Mouse (Mus musculus) kidney, postnatal 14 days (tissue): ENCODE results near the gene Ppfia4.
A peak's percentile ranks its signal among the peaks of the same experiment; 100 is the strongest.

Experiments
- DNase-seq: peaks from one replicate; pipeline ENCODE4 v3.0.0; 2022; ENCODE audit warnings: mixed read lengths

Ppfia4 gene

DNA sequence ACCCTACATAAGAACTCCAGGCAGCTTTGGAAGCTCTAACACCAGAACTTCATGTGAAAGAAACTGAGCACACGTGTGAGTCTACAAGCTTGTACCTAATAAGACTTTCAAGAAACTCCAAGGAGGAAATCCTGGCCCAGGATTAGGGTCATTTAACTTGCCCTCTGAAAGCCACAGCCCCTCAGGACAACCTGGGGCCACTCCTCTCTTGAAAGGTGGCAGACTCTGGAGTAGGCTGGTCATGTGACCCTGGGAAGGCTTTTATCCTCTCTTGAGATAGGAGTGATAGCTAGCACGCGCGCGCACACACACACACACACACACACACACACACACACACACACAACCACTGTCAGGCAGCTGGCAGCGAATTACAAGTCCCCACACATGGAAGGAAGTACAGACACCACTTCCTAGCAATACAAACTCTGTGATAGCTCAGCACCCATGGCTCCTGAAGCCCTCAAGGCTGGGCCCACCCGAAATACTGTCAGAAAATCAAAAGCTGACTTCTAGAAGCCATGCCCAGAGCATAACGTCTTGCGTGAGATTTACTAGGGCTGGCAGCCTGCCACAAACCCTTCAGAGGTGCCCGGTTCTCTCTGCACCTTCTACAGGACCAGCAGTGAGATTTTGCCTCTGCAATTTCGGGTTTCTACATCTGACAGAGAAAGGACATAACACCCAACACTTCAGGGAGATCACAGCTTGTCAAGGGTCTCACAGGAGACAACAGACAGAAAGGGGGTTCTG lies 4.4 kb upstream of the Ppfia4 start:
- no peak for DNase-seq

DNA sequence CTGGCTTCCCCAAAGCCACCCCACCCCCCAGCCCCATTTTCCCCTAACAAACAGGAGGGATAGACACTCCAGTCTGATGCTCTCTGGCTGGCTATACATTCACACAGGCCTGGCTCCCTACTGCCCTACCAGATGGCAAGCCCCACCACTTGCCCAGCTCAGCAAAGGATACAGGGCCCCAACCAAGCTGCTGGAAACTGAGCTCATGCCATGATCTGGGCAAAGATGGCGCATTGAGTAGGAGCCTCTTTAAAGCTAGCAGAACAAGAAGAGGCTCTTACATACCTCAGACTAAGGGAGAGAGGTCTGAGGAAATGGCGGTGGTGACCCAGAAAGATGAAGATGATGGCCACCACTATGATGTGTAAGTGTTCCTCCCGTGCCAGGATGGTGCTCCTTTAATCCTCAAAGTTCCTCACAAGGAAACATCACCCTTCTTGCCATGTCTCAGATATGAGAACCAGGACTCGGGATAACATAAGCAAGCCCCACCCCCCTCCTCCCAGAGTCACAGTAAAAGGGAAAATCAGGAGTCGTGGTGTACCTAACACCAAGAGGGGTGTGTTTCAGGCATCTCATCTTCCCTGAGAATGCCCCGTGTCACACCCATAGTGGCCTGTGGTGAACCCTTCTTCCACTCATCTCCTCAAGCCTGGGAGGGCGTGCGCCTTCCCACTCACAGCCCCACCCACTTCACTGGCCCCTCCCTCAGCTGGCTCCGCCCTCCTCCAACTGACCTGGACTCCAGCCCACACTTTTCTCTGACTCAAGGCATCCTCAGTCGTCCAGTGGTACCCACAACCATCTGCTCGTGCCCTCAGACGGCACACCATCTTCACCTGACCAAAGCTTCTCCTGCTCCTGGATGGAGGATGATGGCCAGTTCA lies 3.4 kb upstream of the Ppfia4 start:
- no peak for DNase-seq

GRCm38 (mm10) chr1:134335211-134335923 lies 2.6 kb upstream of the Ppfia4 start:
- no peak for DNase-seq

DNA sequence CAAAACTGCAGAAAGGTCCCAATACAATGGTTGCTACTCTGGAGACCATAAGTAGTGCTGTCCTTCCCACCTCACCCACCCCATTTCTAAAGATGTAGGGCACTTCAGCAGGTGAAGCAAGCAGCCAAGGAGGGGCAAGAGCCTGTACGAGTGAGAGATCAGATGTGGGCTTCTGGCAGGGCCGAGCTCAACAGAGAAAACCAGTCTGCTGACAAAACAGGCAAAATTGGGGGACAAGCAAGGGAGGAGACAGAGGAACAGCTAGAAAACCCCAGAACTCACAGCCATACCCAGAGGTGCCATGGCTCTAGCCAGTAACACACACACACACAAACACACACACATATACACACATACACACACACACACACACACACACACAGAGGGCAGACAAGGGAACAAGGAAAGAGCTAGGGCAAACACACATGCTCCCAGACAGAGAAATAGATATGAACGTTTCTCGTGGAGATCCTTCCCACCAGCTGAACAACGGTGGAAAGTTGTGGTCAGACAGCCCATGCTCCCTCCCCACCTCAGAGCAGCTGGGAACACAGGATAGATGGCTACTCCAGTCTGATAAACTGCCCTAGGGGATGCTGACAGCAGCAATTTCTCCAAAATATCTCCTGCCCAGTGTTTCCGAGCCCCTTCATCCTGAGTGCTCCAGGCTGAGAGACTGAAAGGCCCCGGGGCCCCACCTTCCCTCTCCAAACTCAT lies 1.5 kb upstream of the Ppfia4 start:
- no peak for DNase-seq

GRCm38 (mm10) chr1:134333371-134334110 lies 813 bp upstream of the Ppfia4 start:
- DNase-seq, result no peak

DNA sequence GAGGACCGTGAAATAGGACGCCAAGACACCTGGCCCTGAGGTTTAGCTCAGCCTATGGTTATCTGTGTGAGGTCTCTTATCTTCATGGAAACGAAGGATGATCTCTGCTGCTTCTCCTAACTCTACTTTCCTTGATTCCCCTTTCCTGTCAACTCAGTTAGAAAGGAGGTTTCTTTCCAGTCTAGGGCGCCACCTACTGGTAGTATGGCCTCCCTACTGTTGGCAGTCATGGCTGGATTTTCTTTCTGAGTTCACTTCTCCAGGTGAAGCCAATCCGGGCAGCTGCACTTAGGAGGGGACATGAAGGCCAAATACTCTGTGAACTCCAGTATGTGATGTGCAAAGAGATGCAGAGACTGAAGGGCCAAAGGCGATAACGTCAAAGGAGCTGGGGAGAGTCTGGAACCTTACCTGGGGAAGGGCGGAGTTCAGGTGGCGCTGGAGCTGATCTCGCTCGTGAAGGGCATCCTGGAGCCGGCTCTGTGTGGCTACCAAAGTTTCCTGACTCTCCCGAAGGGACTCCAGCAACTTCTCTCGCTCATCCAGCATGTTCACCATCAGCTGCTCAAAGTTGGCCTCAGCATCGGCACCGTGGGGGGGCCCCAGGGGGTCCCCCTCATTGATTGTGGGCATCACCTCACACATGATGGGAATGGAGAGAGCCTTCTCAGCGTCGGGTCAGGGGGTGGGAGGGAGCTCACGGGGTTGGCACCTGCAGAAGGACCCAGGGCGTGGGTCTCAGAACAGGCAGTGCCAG lies 671 bp downstream of the Ppfia4 start:
- DNase-seq, result peak; percentile 76

DNA sequence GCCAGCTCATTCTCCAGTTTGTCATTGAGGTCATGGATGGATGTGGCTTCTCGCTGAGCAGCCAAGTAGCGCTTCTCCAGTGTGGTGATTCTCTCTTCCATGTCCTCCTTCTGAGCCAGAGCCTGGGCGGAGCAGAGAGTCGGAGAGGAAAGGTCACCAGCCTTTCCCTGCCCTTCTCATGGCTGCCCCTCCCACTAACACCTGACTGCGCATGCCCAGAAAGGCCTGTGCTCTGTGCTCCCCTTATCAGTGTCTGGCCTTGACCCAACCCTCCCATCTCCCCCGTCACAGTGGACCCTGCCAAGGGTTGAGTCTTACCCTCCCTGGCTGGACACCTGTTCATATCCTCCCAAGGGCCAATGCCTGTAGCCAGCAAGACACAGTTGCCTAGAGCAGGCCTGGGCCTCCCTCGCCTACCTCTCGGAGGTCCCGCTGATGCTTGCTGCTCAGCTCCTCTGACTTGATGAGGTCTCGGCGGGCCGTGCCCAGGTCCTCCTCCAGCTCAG lies 5.8 kb downstream of the Ppfia4 start:
- no peak for DNase-seq

- peak; percentile 51 for DNase-seq
Observed at GRCm38 (mm10) chr1:134322591-134322990, 10.1 kb downstream of the Ppfia4 start.

GRCm38 (mm10) chr1:134320691-134321301 lies 11.9 kb downstream of the Ppfia4 start:
- no peak for DNase-seq

- no peak for DNase-seq
Observed at GRCm38 (mm10) chr1:134318261-134318660, 14.5 kb downstream of the Ppfia4 start.

DNA sequence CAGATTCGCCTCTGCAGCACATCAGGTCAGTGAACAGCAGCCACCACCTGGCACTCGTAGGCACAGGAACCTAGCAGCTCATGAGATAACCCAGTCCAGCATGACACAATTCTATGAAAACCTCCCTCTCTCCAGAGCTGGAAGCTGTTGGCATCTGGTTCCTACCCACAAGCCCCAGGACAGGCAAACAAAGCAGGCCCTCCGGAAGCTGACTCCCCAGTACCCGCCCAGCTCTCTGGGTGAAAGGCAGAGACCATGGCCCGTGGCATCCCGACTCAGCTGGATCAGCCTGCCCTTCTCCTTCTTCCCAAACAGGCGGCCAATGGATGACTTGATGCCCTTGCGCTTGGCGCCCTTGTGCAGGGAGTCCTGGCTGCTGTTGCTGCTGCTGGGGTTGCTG lies 16.4 kb downstream of the Ppfia4 start:
- DNase-seq, result no peak

DNA sequence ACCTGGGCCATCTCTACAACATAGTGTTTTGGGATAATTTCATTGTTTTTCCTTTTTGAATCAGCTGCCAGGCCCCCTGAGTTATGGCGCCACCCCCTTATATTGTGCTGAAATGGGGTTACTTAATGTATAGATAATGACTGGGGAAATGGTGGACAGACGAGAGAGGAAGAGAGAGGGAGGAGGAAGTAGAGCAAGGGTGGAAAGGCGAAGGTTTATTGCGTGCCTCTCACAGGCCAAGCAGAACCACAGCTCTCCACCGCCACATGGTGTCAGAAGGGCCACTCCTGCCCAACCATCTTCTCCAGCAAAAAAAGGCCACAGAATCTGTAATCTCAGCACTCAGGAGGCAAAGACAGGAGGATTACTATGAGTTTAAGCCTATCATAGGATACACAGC lies 17.5 kb downstream of the Ppfia4 start:
- no peak for DNase-seq

GRCm38 (mm10) chr1:134311760-134312159 lies 21.0 kb downstream of the Ppfia4 start:
- DNase-seq, result no peak

DNA sequence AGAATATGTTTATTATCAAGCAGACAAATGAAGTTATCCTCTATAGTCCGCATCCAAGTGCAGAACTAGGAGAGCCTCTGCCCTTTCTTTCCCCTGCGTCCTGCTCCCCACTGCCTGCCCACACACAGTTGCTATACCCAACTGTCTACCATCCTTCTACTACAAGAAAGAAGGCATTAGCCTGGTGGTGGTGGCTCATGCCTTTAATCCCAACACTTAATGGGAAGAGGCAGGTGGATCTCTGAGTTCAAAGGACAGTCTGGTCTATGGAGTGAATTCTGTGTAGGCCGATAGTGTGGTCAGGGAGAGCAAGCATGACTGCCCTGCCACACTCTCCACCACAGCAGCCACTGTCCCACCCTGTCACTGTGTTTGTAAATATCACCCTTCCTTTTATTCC lies 22.0 kb downstream of the Ppfia4 start:
- no peak for DNase-seq

DNA sequence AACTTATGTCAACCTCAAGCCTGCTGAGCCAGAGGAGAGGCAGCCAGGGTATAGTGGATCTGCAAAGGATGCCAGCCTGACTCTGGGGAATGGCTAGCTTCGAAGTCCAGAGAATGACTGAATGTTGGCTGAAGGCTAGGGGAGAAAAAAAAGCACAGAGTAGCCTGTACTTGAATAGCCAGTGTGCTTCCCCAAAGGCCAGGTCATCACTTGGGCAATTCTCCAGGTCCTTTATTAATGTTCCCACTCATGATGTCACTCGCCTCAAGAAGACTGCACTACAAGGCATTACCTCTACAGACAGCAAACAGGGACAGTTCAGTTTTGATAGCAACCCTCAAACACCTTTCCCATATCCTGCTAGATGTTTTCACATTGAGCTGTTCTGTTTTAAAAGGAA lies 22.4 kb downstream of the Ppfia4 start:
- DNase-seq, result no peak

DNA sequence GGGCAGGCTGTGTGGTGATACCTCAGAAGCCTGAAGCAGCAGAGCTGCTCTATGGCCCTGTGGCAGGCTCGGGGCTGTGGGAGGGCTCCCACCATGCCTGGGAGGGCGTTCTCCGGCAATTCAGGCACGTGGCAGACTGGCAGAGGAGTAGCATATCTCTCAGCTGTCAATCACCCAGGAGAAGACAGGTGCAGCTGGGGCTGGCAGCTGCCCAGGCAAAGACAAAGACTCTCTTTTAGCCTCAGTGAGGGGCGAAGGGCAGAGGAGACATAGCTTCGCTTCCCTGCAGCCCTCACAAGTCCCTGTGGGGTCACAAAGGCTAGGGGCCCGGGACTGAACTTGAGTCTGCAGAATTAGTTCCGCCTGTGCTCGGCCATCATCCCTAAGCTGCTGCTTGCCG lies 25.3 kb downstream of the Ppfia4 start:
- DNase-seq, result no peak

GRCm38 (mm10) chr1:134304940-134305339 lies 27.8 kb downstream of the Ppfia4 start:
- no peak for DNase-seq

DNA sequence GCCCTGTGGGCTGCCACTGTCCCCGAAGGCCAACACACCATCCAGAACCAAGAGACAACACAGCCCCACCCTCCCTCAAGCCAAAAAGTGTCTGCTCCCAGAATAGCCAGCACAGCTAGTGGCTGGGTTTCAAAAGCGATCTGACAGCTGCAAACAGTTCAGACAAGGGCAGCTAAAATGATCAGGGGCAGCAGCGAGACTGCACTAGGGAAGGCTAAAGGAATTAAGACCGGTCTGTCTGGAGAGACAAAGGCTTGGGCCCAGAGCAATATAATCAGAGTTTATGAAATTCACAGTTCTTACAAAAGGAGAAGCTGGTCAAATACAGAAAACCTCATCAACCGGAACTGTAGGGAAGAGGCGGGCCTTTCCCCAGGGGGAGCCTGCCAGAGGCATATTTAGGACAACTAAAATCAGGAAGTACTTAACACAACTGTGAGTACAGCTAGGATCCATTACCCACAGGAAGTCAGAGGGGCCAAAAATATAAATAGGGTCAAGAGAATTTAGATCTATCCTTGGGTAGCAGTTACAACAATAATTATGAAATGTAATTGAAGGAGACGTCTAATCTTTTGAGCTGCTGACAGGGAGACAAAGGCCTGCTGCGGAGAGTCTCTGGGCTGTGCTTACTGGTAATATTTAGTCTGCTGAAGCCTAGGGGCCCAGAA lies 30.0 kb downstream of the Ppfia4 start:
- DNase-seq, result peak; percentile 59

DNA sequence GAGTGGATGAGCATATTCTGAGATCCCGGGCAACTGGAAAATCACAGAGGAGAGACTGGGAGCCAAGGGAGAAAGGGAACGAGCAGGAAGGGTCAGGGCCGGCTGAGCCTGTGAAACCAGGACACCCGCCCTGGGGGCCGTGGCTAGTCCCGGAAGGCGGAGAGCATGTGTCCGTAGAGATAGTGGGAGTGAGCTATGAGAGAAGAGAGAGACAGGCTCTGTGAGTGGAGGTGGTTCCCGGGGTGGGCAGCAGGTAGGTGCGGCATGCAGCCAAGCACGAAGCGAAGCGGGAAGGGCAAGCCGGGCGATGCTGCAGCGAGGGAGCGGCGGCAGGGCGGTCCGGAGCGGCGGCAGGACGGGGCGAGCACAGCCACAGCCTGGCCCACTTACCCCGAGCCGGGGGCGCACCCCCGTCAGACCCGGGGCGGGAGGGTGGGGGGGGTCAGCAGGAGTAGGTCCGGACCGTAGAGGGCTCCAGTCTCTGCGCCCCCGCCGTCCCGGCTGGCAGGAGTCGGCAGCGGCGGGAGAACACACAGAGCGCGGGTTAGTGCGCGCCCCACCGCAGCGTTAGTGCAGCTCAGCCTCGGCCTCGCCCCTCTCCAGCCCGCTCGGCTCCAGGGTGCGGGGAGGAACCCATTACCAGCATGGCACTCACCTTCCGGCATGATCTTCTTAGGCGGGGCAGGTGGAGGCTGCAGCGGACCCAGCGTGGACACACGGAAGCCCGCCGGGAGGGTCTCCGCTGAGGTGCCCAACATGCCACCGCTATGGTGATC lies 33.9 kb downstream of the Ppfia4 start:
- peak; percentile 44 for DNase-seq
